Mouse (Mus musculus): ENCODE measurements around the gene Zcchc8.

Gene Zcchc8

DNA sequence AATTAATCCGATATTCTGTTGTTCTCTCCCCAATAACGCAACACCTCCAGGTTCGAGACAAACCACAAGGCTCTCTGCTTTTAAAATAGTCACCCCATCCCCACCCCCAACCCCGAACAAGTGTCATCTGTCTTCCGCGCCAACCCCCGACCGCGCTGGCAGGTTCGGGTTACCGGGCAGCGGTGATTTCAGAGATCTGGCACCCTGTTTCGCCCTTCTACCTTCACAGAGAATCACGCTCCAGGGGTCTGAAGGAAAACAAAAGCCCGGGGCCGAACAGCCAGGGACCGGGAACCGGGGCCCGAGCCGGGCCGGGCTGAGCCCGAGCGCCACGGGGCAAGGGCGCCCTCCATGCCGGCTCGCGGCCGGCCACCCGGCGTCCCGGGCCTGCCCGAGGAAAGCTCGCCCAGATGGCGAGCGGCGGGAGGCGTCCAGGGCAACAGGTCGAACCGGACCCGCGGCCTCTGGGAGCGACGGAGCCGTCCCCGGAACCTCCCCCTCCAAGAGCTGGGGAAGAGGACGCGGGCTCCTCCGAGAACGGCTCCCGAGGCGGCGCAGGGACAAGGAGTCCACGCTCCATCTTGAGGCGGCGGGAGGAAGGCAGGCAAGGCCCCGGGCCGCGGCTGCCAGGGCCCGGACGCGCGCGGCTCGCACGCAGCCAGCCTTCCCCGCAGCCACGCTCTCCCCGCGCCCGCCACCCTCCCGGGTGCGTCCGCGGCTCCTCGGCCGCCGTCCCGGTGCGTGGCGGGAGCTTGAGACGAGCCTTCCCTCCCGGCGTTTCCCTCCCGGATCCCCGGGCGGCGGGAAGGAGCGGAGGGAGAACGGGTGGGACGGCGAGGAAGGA is 37.3 kb downstream of the Zcchc8 start:
- peak; percentile 29 for DNase-seq (ENCODE audit: low read depth)

DNA sequence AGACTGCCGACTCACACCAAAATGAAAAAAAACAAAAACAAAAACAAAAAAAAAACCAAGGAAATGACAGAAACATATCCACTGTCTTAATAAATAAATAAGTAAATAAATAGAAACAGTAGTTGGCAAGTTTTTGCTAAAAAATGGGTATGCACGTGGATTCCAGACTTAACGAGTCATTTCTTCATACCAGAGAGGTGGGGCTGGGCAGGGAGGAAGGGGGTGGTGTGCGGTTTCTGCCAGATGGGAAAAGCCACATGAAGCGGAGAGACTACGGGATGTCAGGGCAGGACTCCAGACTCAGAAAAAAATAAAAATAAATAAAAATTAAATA is 37.9 kb downstream of the Zcchc8 start:
- DNase-seq (ENCODE audit: low read depth): no peak

DNA sequence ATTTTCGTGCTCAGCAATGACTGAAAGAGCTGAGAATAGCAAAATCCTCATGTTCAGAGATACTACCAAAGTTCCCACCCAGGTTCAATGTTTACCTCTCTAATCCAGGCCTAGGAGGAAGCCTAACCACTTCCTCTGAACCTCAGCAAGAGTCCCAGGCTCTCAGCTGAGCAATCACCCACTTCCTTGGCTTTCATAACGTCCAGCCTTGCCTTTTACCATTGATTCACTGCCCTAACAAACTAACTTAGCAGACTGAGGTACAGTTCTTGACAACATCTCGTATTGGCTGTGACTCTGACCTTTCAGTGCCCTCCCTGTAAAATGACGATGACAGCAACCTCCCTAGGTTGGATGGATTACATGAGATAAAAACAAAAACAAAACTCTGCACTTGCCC is 38.5 kb downstream of the Zcchc8 start:
- no peak for DNase-seq (ENCODE audit: low read depth)

DNA sequence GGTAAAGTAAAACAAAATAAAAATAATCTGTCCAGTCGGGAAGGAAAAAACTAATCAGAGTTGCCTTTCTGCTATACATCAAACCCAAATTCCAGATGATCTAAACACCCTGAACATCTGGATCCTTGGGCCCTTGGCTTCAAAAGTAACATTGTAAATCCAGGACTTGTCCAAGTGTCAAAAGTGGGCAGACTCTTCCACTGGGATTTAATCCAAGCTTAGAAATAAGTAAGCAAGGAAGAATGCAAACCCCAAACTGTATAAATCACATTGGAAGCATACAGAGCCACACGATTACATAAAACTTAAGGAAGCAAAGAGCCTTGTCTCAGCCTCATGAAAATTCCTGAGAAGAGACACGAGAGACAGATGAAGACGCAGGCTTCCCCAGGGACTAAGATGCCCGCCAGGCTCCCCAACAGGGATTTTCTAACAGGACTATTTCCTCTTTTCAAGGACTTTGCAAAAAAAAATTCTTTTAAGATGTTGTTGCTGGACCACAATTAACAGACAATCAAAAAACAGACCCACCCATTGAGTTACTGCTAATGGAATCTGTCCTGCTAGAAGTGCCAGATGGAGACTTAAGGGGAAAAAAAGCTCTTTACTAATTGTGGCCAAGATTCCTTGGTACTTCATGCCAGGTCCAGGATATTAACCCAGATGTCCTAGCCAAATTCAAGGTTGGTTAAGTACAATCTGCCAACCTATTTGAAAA is 41.2 kb downstream of the Zcchc8 start:
- DNase-seq (ENCODE audit: low read depth): no peak

DNA sequence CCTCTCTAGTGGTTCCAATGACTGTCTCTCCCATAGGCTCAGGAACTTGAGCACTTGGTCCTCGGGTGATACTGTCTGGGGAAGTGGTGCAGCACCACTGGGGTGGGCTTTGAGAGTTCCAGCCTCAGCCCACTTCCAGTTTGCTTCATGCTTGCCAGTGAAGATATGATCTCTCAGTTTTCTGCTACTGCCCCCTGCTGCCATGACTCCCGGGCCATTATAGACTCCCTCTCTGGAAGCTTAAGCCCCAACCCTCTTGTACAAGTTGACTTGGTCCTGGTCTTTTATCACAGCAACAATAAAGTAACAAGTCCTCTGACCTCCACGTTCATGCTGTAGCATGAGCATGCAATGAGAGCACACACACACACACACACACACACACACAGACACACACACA is 41.8 kb downstream of the Zcchc8 start:
- DNase-seq (ENCODE audit: low read depth): no peak

DNA sequence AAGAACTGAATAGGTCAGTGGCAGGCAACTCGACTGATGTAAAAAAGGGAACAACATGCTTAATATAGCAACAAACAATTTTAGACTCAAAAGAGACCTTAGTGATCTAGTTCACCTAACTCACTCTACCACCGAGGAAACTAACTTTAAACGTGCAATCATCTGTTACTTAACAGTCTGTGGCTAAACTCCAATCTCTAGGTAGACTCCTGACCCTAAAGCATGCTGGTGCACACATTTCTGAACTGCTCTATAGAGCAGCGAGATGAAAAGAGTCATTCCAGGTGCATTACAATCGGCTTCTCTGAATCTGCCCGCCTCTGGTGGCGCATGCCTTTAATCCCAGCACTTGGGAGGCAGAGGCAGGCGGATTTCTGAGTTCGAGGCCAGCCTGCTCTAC is 45.2 kb downstream of the Zcchc8 start:
- no peak for DNase-seq (ENCODE audit: low read depth)

DNA sequence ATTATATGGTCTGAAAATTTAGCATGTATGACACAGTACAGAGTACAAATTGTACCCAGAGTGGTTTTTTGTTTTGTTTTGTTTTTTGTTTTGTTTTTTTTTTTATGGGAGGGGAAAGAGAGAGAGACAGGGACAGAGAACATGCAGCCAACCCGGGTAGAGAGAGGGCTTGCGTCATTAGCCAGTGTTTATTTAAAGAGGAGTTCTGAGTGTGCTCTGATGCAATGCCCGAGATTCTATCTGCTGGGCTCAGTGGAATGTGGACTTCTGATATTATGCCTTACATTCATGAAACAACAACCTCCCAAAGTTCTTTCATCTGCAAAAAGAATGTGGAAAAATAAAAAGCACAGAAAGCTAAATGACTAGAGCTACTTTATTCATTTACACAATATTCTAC is 45.7 kb downstream of the Zcchc8 start:
- no peak for DNase-seq (ENCODE audit: low read depth)

DNA sequence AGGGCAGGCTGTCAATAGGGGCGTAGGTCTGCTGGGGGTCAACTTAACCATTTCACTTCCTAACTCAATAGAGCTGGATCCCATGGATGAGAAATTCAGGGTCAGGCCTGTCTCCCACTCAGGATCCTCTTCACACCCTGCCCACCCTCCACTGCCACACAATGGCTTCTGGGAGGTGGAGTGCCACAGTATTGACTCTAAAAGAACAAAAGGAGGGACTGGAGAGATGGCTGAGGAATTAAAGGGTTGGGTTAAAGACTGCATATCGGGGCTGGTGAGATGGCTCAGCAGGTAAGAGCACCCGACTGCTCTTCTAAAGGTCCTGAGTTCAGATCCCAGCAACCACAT is 49.5 kb downstream of the Zcchc8 start:
- no peak for DNase-seq (ENCODE audit: low read depth)

DNA sequence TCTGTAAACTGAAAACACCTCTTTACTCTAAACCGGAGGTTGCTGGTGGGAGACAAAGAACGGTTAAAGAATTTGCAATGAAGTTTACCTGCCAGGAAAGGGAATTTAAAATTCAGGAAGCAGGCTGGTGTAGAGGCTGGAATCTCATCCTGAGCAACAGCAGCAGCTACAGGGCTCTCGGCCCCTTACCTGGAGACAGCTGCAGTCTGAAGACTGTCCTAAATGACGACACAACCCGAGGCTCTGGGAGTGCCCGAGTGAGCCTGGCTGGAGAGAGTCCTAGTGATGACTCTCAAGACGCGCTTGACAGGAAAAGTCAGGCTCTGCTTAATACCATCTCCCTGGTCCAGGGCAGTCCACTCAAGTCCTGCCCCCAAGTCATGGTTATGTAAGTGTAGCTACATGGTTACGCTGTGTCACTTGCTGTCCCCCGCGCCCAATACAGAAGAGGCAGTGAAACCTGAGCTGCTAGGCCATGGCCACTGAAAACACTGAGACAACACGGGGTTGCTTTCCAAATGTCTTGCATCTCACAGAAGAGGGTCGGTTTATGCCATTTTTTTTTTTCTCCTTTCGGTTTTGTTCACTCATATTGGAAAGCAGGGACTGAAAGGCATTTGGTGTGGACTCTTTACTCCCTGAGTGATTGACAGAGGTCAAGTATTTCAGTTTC is 50.0 kb downstream of the Zcchc8 start:
- no peak for DNase-seq (ENCODE audit: low read depth)

DNA sequence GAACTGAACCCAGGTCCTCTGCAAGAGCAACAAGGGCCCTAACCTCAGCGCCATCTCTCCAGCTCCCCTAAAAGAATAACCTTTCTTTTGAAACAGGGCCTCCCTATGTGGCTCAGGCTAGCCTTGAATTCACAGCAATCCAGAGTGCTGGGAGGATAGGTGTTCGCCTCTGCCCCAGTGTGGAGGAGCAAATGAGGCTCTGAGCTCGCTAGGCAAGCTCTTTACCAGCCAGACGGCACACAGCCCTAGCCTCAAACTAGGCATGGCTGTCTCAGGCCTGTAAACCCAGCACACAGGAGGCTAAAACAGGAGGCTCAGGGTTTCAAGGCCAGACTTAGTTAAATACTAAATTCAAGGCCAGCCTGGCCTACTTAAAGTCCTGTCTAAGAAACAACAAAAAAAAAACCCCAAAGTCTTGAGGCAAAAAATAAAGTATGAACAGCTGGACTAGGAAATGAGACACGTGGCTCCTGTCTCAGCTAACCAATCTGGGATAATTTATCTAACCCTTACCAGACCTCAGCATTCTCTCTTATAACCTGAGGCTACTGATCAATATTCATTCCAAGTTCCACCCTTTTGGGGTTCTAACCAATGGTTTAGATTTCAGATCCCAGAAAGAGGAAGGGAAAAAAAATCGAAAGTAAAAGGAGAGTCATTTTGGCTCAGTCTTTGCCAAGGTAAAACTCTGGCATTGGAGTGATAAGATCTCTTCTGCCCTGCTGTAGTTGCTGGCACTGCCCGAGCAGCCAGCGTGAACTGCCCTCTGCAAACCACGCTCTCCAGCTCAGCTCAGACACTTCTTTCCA is 50.7 kb downstream of the Zcchc8 start:
- no peak for DNase-seq (ENCODE audit: low read depth)

DNA sequence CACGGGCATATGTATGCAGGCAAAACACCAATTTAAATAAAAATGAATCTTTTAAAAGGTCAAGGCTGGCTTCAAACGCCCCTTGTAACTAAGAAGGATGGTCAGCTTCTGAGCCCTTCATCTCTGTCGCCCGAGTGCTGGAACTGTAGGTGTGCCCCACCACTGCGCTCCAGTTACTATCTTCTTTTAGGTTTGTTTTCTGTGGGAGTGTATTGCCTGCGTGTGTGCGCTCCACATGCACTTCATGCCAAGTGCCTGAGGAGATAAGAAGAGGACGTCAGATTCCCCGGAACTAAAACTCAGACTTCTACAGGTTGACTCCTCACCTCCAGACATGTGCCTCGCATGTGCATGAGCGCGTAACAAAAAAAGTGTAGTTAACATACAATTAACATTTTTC is 53.0 kb downstream of the Zcchc8 start:
- DNase-seq (ENCODE audit: low read depth): no peak

DNA sequence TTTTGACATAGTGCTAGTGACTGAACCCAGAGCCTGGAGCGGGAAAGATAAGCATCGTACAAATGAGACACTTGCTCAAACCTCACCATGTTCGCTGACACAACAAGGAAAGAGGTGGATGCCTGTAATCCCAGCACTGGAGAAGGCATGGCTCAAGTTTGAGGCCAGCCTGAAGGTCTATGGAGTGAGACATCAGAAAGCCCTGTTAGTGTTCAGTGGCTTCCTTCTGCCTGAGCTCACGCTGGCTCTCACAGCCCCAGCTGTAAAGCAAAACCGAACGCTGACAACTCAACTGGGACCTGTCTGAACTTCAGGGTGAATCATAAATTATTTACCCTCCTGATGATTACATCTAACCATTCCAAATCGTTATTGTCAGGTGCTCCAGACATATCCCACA is 54.9 kb downstream of the Zcchc8 start:
- no peak for DNase-seq (ENCODE audit: low read depth)

DNA sequence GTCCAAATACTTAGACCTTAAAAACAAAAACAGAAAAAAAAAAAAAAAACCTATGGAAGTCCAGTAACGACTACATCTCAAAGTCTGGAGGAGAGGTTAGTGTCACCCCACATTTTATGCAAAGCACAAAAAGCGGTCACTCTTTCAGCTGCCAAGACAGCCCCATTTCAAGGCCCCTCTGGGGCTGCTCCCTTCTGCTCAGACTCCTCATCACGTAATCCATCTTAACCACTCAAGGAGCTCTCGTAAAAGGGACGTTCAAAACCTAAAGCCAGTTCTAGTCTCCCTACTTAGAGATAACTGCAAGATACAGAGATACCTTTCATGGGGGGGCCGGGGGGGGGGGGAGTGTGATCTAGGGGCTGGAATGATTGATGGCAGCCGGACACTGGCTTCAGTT is 56.6 kb downstream of the Zcchc8 start:
- DNase-seq (ENCODE audit: low read depth): no peak

DNA sequence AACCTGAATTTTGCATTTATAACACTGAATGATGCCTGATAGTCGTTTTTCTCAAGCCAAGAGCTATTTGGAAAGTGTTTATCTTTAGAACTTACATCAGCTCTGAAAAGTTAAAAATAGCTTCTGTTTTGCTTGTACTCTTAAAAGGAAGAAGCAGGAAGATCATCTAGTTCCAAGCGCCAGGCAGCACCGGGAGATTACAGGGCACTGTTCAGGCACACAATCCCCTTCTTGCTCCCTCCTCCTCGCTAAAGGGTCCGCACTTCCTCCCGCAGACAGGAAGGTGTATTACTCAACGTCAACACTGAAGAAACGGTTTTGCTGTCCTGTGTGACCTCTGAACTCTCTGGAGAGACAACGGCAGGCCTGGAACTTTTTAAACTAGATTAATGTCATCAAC is 58.8 kb downstream of the Zcchc8 start:
- DNase-seq (ENCODE audit: low read depth): no peak

DNA sequence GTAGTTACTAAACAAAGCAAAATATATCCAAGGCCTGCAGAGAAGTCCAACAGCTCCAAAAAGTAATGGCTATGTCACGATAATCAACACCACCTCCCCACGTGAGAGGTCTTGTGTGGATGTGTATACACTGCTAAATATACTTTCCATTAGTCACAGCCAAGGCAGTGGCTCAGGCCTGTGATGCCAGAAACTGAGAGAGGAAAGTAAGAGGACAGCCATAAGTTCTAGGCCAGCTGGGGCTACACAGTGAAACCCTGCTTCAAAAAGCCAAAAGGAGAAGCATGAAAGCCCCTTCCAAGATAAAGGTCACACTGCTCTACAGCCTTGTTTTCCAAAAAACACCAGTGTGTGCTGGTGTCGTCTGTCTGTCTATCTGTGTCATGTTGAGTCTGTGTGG is 59.3 kb downstream of the Zcchc8 start:
- no peak for DNase-seq (ENCODE audit: low read depth)

DNA sequence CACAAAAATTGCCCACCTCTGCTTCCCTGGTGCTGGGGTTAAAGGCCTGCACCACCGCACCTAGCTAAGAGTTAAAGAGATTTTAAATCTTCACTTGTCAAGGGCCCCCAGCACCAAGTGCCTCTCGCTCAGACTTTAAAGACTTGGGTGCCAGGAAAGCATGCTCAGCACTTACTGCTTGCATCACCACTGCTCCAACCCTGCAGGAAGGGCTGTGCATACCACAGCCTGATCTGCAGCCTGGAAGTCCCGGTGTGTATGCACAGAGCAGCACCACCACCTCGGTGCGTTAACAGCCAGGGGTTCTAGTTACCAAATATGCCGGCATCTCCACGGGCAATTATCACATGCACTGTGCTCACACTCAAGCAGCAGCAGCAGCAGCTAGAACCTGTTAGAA is 63.2 kb downstream of the Zcchc8 start:
- no peak for DNase-seq (ENCODE audit: low read depth)

DNA sequence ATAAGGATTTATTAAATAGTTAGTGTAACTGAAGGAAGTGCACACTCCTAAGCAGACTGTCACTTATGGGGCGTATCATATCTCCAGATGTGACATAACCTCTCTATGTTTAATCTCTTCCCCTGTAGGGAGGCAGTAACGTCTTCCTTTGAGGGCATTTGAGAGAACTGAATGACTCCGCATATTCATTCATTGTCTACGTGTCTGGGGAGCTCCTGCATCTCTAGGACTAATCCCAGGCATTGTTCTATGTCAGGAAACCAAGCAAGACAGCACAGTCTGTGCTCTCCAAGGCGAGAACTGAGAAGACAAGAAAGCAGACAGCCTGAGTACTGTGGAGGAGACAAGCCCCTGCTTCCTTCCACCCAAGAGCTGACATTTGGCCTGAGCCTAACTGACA is 66.0 kb downstream of the Zcchc8 start:
- DNase-seq (ENCODE audit: low read depth): no peak

DNA sequence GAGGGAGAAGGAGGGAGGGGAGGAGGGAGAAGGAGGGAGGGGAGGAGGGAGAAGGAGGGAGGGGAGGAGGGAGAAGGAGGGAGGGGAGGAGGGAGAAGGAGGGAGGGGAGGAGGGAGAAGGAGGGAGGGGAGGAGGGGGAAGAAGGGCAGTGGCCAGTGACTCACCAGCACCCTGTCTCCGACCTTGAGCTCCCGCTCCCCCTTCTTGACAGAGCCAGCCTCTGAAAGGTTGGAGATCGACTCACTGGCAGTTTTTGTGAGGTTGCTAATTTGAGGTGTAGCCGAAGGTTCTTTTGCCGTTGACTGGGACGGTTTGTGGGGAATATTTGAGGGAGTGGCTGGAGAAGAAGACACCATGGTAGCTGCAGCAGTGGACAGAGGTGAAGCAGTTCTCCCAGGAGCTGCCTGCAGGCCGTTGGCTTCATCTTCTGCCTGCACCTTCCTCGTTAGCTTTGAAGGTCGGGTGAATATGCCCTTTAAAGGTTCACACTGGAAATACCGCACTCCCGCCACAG is 67.6 kb downstream of the Zcchc8 start:
- no peak for DNase-seq (ENCODE audit: low read depth)

DNA sequence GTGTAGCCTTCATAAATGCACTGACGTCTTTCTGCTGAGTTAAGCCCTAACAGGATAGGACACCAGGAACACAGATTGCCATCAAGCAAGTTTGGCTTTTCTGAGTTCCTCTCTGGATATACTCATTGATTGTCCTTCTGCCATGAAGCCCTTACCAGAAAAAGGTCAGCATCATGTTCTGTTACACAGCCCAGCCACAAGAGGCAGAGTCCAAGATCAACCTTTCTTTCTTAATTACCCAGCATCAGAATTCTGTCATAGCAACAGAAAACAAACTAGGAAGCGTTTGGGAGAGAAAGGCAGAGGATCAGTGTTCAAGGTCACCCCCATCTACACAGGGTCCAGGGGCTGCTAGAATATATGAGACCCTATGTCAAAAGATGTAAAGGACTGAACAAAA is 70.1 kb downstream of the Zcchc8 start:
- DNase-seq (ENCODE audit: low read depth): no peak

All from c-Kit-positive CD71-positive TER-119-negative erythroid progenitor cells, embryonic 14.5 days (primary cell).